Mouse (Mus musculus): ENCODE measurements at regions not wholly inside any gene's neighbourhood (a gene's known extent, or its start where the extent isn't known, plus 50 kb on each side); places are given as distances from the start of the nearest gene placed in this dataset.

DNA sequence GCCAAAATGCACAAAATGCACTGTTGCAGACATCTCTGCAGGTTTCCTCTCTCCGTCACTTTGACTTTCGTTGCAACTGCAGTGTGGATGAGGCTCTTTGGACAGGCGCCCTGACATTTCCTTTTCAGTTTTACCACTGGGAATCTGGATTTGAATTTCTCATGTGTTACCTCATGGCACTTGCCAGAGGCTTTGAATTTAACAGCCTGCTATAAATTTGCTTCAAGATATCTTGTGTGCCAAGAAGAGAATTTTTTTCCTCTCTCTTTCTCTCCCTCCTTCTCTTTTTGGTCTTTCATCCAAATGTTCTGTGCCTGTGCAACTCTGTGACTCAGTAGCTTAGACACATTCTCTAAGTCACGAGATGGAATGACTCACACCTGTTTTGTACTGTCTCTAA lies 2213.6 kb upstream of the Lrrc6 start:
- no peaks in the 10 kb centered on the region for H3K27me3 ChIP-seq (ENCODE audit: control insufficient read depth, insufficient read depth, insufficient read length)

GRCm38 (mm10) chr15:68707306-68707705 lies 2206.6 kb upstream of the Lrrc6 start:
- Histone ChIP-seq H3ac (ENCODE audit: control insufficient read depth, insufficient read length) (no peak overlapping the region), H3K4me2 (ENCODE audit: low read depth) (no peak overlapping the region), H3K36me3 (ENCODE audit: control insufficient read depth, insufficient read depth) (no peaks in the 10 kb centered on the region), H3K4me3 (no peak overlapping the region), H3K27me3 (ENCODE audit: control insufficient read depth, insufficient read depth, insufficient read length) (no peaks in the 10 kb centered on the region), H3K79me2 (ENCODE audit: control insufficient read depth, insufficient read depth) (no peaks in the 10 kb centered on the region)
- no peak for TF ChIP-seq REST (IDR thresholded peaks at IDR 0.05; ENCODE audit: insufficient read depth, insufficient read length)
- no peak for TF ChIP-seq MAX (IDR thresholded peaks at IDR 0.05; ENCODE audit: low read depth)
- TF ChIP-seq CEBPB (IDR thresholded peaks at IDR 0.05; ENCODE audit: insufficient read depth, poor library complexity, severe bottlenecking), result no peak
- TF ChIP-seq TCF3 (IDR thresholded peaks at IDR 0.05; ENCODE audit: insufficient read length, low read depth), result no peak
- no peak for TF ChIP-seq MYOD1 (IDR thresholded peaks at IDR 0.05; ENCODE audit: control insufficient read depth in 1 of 3, insufficient read length in 2 of 3, low read depth in 2 of 3)
- TF ChIP-seq E2F4 (IDR thresholded peaks at IDR 0.05; ENCODE audit: insufficient read depth), result no peak
- TF ChIP-seq MYOG (IDR thresholded peaks at IDR 0.05; ENCODE audit: control insufficient read depth in 1 of 3, insufficient read depth in 1 of 3, insufficient read length in 2 of 3, low read depth in 2 of 3), result no peak
- TF ChIP-seq SRF (IDR thresholded peaks at IDR 0.05; ENCODE audit: control insufficient read depth, insufficient read length, low read depth), result no peak
- no peak for TF ChIP-seq POLR2AphosphoS2 (IDR thresholded peaks at IDR 0.05; ENCODE audit: insufficient read length, low read depth)
- no peak for TF ChIP-seq USF1 (IDR thresholded peaks at IDR 0.05; ENCODE audit: low read depth)
- no peak for TF ChIP-seq POLR2A (IDR thresholded peaks at IDR 0.05; ENCODE audit: insufficient read length, low read depth)
- TF ChIP-seq TCF12 (IDR thresholded peaks at IDR 0.05; ENCODE audit: insufficient read depth, poor library complexity, severe bottlenecking), result no peak

More for the DNA sequence above, 2213.6 kb upstream of the Lrrc6 start:
- H3ac ChIP-seq (ENCODE audit: control insufficient read depth, insufficient read length), result no peak overlapping the region
- TF ChIP-seq POLR2AphosphoS2 (IDR thresholded peaks at IDR 0.05; ENCODE audit: insufficient read length, low read depth), result no peak
- no peak for TF ChIP-seq TCF3 (IDR thresholded peaks at IDR 0.05; ENCODE audit: insufficient read length, low read depth)
- no peak for TF ChIP-seq TCF12 (IDR thresholded peaks at IDR 0.05; ENCODE audit: insufficient read depth, poor library complexity, severe bottlenecking)
- no peak for TF ChIP-seq MYOG (IDR thresholded peaks at IDR 0.05; ENCODE audit: control insufficient read depth in 1 of 3, insufficient read depth in 1 of 3, insufficient read length in 2 of 3, low read depth in 2 of 3)
- no peak for TF ChIP-seq CEBPB (IDR thresholded peaks at IDR 0.05; ENCODE audit: insufficient read depth, poor library complexity, severe bottlenecking)
- no peak for TF ChIP-seq SRF (IDR thresholded peaks at IDR 0.05; ENCODE audit: control insufficient read depth, insufficient read length, low read depth)
- TF ChIP-seq REST (IDR thresholded peaks at IDR 0.05; ENCODE audit: insufficient read depth, insufficient read length), result no peak
- no peak for TF ChIP-seq POLR2A (IDR thresholded peaks at IDR 0.05; ENCODE audit: insufficient read length, low read depth)
- no peak for TF ChIP-seq USF1 (IDR thresholded peaks at IDR 0.05; ENCODE audit: low read depth)
- TF ChIP-seq MAX (IDR thresholded peaks at IDR 0.05; ENCODE audit: low read depth), result no peak
- no peak for TF ChIP-seq E2F4 (IDR thresholded peaks at IDR 0.05; ENCODE audit: insufficient read depth)
- no peak for TF ChIP-seq MYOD1 (IDR thresholded peaks at IDR 0.05; ENCODE audit: control insufficient read depth in 1 of 3, insufficient read length in 2 of 3, low read depth in 2 of 3)
- H3K4me3 ChIP-seq, result no peak overlapping the region
- no peaks in the 10 kb centered on the region for H3K36me3 ChIP-seq (ENCODE audit: control insufficient read depth, insufficient read depth)
- H3K79me2 ChIP-seq (ENCODE audit: control insufficient read depth, insufficient read depth), result no peaks in the 10 kb centered on the region
- H3K4me2 ChIP-seq (ENCODE audit: low read depth), result no peak overlapping the region

- H3K4me2 ChIP-seq (ENCODE audit: low read depth), result no peak overlapping the region
Observed at GRCm38 (mm10) chr15:68695041-68695650, 2194.4 kb upstream of the Lrrc6 start.

DNA sequence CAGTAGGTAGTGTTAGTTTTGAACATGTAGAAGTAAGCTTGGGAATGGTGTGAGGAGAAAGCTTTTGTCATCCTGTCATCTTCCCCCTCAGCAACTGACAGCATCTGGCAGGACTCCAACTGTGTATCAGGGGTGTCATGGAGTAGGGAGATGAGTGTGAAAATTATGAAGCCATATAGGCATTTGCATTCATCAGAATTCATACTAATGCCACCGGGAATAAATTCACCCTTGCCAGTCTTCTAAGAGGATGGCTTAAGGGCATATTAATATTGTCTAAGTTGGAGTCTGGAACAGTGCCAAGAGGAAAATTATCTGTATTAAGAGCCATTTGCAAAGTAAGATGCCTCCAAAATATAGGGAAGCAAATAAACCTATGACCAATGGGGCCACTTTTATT lies 2166.8 kb upstream of the Lrrc6 start:
- no peaks in the 10 kb centered on the region for H3K27me3 ChIP-seq (ENCODE audit: control insufficient read depth, insufficient read depth, insufficient read length)
- no peak overlapping the region for H3K4me3 ChIP-seq
- TF ChIP-seq E2F4 (IDR thresholded peaks at IDR 0.05; ENCODE audit: insufficient read depth) (no peak), MYOD1 (IDR thresholded peaks at IDR 0.05; ENCODE audit: control insufficient read depth in 1 of 3, insufficient read length in 2 of 3, low read depth in 2 of 3) (no peak), MAX (IDR thresholded peaks at IDR 0.05; ENCODE audit: low read depth) (no peak), CEBPB (IDR thresholded peaks at IDR 0.05; ENCODE audit: insufficient read depth, poor library complexity, severe bottlenecking) (no peak), USF1 (IDR thresholded peaks at IDR 0.05; ENCODE audit: low read depth) (no peak), TCF12 (IDR thresholded peaks at IDR 0.05; ENCODE audit: insufficient read depth, poor library complexity, severe bottlenecking) (no peak), TCF3 (IDR thresholded peaks at IDR 0.05; ENCODE audit: insufficient read length, low read depth) (no peak), POLR2AphosphoS2 (IDR thresholded peaks at IDR 0.05; ENCODE audit: insufficient read length, low read depth) (no peak), SRF (IDR thresholded peaks at IDR 0.05; ENCODE audit: control insufficient read depth, insufficient read length, low read depth) (no peak), REST (IDR thresholded peaks at IDR 0.05; ENCODE audit: insufficient read depth, insufficient read length) (no peak), MYOG (IDR thresholded peaks at IDR 0.05; ENCODE audit: control insufficient read depth in 1 of 3, insufficient read depth in 1 of 3, insufficient read length in 2 of 3, low read depth in 2 of 3) (no peak), POLR2A (IDR thresholded peaks at IDR 0.05; ENCODE audit: insufficient read length, low read depth) (no peak)
- no peaks in the 10 kb centered on the region for H3K79me2 ChIP-seq (ENCODE audit: control insufficient read depth, insufficient read depth)
- H3K4me2 ChIP-seq (ENCODE audit: low read depth), result no peak overlapping the region
- H3K36me3 ChIP-seq (ENCODE audit: control insufficient read depth, insufficient read depth), result no peaks in the 10 kb centered on the region
- H3ac ChIP-seq (ENCODE audit: control insufficient read depth, insufficient read length), result no peak overlapping the region

More at GRCm38 (mm10) chr15:68695041-68695650, 2194.4 kb upstream of the Lrrc6 start:
- H3K79me2 ChIP-seq (ENCODE audit: control insufficient read depth, insufficient read depth), result no peaks in the 10 kb centered on the region
- H3K27me3 ChIP-seq (ENCODE audit: control insufficient read depth, insufficient read depth, insufficient read length), result no peaks in the 10 kb centered on the region
- H3ac ChIP-seq (ENCODE audit: control insufficient read depth, insufficient read length), result no peak overlapping the region
- no peak overlapping the region for H3K4me3 ChIP-seq
- H3K36me3 ChIP-seq (ENCODE audit: control insufficient read depth, insufficient read depth), result no peaks in the 10 kb centered on the region
- TF ChIP-seq POLR2A (IDR thresholded peaks at IDR 0.05; ENCODE audit: insufficient read length, low read depth), result no peak

DNA sequence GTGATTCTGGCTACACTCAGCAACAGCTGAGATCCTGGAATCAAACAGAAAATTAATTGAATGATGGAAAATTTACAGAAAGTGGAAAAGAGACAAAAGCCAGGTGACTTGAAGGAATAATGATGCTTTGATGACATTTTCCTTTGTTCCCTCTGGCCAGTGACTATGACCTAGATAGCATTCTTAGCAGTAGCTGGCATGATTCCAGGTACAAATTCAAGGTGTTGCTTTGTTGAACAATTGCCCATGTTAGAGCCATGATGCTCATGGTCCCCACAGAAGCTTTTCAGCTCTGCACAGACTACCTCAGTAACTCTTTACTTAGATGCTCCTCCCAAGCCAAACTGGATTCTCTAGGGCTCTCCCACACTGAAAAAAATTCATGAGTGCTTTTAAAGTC lies 2164.6 kb upstream of the Lrrc6 start:
- Histone ChIP-seq H3K79me2 (ENCODE audit: control insufficient read depth, insufficient read depth) (no peaks in the 10 kb centered on the region), H3K4me3 (no peak overlapping the region), H3ac (ENCODE audit: control insufficient read depth, insufficient read length) (no peak overlapping the region), H3K27me3 (ENCODE audit: control insufficient read depth, insufficient read depth, insufficient read length) (no peaks in the 10 kb centered on the region), H3K4me2 (ENCODE audit: low read depth) (no peak overlapping the region), H3K36me3 (ENCODE audit: control insufficient read depth, insufficient read depth) (no peaks in the 10 kb centered on the region)
- no peak for TF ChIP-seq POLR2AphosphoS2 (IDR thresholded peaks at IDR 0.05; ENCODE audit: insufficient read length, low read depth)
- no peak for TF ChIP-seq POLR2A (IDR thresholded peaks at IDR 0.05; ENCODE audit: insufficient read length, low read depth)
- no peak for TF ChIP-seq REST (IDR thresholded peaks at IDR 0.05; ENCODE audit: insufficient read depth, insufficient read length)
- no peak for TF ChIP-seq USF1 (IDR thresholded peaks at IDR 0.05; ENCODE audit: low read depth)
- no peak for TF ChIP-seq MAX (IDR thresholded peaks at IDR 0.05; ENCODE audit: low read depth)
- no peak for TF ChIP-seq SRF (IDR thresholded peaks at IDR 0.05; ENCODE audit: control insufficient read depth, insufficient read length, low read depth)
- no peak for TF ChIP-seq E2F4 (IDR thresholded peaks at IDR 0.05; ENCODE audit: insufficient read depth)
- TF ChIP-seq TCF12 (IDR thresholded peaks at IDR 0.05; ENCODE audit: insufficient read depth, poor library complexity, severe bottlenecking), result no peak
- TF ChIP-seq MYOD1 (IDR thresholded peaks at IDR 0.05; ENCODE audit: control insufficient read depth in 1 of 3, insufficient read length in 2 of 3, low read depth in 2 of 3), result no peak
- TF ChIP-seq TCF3 (IDR thresholded peaks at IDR 0.05; ENCODE audit: insufficient read length, low read depth), result no peak
- TF ChIP-seq CEBPB (IDR thresholded peaks at IDR 0.05; ENCODE audit: insufficient read depth, poor library complexity, severe bottlenecking), result no peak
- TF ChIP-seq MYOG (IDR thresholded peaks at IDR 0.05; ENCODE audit: control insufficient read depth in 1 of 3, insufficient read depth in 1 of 3, insufficient read length in 2 of 3, low read depth in 2 of 3), result no peak
